Mouse (Mus musculus): ENCODE measurements around the gene Gm5127.

Gene Gm5127

DNA sequence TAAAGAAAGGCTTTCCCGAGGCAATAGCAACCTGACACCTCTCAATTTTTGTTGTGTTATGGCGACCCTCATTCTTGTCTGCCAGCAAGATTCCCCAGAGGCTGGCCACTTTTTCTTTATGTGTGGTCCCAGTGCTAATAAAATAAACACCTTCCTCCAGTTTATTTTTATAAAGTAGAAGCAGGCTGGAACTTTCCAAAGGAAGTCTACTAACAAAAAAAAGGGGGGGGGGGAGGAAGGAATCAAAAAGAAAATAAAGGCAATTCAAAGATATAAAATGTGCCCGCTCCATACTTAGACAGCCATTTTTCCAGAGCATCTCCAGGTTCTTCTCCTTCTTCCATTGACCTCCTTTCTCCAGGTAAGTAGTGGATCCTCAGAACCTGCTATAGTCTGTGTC is at the start of gene Gm5127:
TSS of gene Gm5127 (plus strand) at position 301 of the 400 bp plus-strand sequence.
- no peak for DNase-seq

GRCm38 (mm10) chrX:106536359-106536758 is 46.6 kb upstream of the Gm5127 start:
- DNase-seq, result no peak

DNA sequence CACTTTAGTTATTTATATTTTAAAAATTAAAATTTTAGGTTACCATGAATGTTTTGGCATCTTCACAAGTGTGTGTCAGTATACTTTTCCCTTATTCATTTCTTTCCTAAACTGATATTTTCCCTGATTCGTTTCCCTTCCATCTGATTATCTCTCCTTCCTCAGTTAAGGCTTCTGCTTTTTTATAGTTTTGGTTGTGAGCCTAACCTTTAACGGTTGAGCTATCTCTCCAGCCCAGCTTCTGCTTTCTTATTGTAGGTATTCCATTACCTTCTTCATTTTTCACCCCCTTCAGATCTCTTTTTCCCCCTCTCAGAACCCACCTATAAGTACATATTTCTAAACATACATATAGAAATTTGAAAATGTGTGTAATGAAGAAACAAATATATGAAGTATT is 27.5 kb upstream of the Gm5127 start:
- DNase-seq, result no peak

- no peak for DNase-seq
Observed at GRCm38 (mm10) chrX:106578966-106579365, 4.0 kb upstream of the Gm5127 start.

DNA sequence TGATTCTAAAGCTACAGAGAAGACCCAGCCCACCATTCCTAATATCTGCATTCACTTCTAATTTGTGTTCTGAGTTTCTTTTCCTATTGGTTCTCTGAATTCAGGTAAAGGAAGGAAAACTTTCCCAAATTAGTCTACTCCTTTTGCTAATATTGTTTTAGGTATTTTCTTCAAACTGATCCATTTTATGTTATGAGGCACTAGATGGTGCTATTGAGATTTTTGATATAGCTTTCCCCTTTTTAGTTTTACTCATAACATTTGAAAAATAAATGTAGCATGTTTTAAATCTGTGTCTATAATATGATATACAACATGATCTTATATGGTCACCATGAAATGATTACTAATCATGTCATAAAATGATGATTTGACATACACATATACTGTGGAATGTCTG is 2.6 kb upstream of the Gm5127 start:
- no peak for DNase-seq

GRCm38 (mm10) chrX:106582197-106582596 is 789 bp upstream of the Gm5127 start:
- DNase-seq, result no peak

DNA sequence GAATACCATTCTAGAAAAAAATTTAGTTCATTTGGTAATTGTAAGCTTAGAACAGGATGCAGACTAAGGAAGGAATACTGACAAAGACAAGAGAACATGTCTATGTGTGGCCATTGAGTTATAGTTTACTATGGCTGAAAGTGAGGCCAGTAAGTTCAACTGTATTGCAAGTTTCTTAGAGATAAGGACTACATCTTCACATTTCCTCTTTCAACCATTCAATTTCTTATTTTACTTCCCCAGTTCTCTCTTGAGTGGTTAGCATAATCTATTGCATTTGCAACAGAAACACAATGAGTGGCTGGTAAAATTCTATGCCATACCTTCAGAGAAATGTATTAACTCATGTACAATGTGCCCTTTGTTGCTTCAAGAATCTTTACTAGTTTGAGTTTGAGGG is 10.9 kb downstream of the Gm5127 start:
- no peak for DNase-seq

- no peak for DNase-seq
Observed at GRCm38 (mm10) chrX:106595904-106596303, 12.9 kb downstream of the Gm5127 start.

DNA sequence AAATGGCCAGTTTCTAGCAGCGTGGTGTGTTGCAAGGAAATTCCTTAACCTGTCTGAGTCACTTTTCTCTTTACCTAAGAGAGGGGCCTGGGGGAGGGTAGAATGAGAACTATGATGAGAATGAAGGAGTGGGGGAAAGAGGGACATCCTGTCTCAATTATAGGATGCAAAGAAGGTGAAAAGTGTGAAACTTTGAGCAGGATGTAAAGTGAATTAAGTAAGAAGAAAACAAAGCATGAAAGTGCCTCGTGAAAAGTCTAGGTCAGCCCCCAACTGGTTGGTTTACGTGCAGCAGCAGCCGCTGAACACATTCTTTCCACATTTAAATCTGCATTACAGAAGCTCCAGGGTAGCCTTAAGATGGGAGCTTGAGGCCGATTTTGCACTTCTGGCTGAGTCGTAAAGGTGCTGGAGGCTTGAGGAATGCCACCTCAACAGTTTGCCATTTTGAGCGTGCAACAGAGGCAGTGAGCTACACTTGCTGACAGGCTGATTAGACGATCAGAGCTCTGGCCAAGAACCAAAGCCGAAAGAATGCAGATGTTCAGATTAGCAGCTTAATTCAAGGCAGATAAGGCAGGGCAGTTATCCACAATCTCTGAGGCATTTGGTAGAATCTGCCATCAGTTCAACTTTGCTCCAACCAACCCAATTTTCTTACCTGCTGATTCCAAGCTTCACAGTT is 19.7 kb downstream of the Gm5127 start:
- DNase-seq, result peak; percentile 2

- DNase-seq, result peak; percentile 0
Observed at GRCm38 (mm10) chrX:106603386-106603785, 20.4 kb downstream of the Gm5127 start, which contains the start of gene Cysltr1. Gene Cysltr1, minus strand, starts transcription at chrX:106603679.

DNA sequence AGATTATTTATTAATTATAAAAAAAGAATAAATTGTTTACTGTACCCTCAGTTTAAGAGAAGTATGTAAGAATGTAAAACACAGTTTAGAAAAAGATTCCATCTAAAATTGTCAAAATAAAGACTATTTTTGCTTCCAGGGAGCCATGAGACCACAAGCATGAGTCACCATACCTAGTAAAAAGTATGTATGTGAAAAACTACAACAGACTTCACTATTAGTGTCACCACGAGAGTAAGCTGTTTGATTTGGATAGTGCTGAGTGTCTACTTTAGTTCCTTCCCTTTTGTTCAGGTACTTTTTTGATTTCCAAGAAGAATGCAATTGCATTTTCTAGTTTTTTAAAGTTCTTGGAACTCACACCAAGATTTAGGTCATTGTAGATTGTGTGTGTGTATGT is 39.5 kb downstream of the Gm5127 start:
- no peak for DNase-seq

DNA sequence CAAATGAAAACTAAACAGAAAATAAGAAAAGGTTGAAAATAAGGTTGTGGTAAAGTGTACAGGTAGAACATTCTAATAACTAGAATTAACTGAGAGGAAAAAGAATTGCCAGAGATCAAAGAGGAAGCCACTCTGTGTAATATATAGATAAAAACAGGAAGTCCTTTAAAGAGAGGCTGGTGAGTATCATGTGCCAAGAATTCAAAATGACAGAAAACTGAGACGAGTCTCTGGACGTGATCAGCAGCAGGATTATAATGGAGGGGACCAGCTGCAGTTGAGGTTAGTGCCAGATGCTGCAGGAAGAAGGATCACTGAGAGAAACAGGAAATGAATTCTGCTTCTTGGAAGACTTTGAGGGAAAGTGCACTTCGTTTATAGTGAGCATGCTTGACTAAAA is 40.7 kb downstream of the Gm5127 start:
- DNase-seq, result no peak

GRCm38 (mm10) chrX:106628514-106628913 is 45.5 kb downstream of the Gm5127 start:
- DNase-seq, result no peak

- DNase-seq, result no peak
Observed at GRCm38 (mm10) chrX:106633543-106633942, 50.6 kb downstream of the Gm5127 start.

DNA sequence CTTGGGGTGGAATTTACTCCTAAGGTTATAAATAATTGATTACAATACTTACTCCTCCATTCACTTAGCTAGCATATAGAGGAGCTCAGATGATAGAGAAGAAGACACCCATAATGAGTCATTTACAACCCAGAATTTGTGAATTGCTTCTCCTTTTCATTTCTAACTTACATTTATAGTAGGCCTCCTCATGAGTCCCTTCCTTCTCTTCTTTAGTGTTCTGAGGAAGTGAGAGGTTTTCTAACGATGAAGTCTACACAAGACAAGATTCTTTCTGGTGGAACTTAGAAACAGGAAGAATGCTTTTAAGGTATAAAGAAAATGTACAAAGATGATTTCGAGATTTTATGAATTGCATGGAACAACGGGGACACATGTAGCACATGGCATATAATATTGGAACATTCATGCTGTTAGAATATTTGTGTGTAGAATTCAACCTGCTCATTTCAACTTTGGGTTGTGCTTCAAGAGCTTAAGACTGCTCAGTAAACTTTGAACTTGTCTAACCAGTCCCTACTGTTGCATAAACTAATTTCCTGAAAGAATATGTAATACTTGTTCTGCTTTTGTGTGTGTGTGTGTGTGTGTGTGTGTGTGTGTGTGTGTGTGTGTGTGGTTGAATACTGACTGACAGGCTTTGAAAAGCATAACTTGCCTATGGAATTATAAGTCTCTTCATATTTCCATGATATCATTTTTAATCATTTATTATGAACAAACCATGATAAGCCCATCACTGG is 52.0 kb downstream of the Gm5127 start:
- DNase-seq, result no peak

- no peak for DNase-seq
Observed at GRCm38 (mm10) chrX:106662101-106662500, 79.1 kb downstream of the Gm5127 start.

DNA sequence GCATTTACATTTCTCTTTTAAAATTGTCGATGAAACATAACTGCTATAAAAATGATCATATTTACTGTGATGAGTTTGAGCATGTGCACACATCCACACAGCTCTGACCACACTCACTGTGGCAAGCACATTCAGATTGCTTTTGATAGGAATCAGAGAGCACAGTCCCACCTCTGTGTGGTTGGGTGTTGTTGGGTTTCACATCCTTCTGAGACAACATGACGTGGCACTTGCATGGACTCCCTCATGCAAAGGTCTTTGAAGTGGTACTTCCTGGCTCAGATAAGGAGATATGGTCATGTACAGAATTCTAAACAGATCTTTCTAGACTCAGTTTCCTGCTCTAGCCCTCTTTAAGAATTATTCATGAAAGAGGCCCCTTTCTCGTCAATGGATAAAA is 121.6 kb downstream of the Gm5127 start:
- no peak for DNase-seq

- DNase-seq, result no peak
Observed at GRCm38 (mm10) chrX:106717160-106717559, 134.2 kb downstream of the Gm5127 start.

DNA sequence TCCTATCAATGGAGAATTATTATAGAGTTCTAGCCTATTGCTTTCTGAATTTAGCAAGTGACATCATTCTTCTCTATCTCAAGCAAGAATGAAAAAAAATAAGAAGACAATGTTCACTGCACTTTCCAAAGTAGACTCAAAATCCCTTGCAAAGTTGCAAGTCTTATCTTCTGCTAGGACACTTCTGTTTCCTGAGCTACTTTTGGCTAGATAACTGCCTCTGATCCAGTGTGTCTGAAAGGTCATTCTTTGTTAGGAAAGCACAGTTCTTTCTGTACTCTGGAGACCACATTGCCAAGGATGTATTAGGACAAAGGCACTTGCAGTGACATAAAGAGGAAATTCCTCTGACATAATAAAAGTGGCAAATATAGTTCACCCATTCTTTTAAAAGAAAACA is 159.3 kb downstream of the Gm5127 start:
- no peak for DNase-seq

GRCm38 (mm10) chrX:106755272-106755671 is 172.3 kb downstream of the Gm5127 start:
- DNase-seq, result no peak
